Mouse (Mus musculus): Measurements from ENCODE around the gene Rit1. TPM values are rescaled to one million over a fixed set of nuclear protein-coding genes. Genes with fewer than 3 reads are reported as not detected.

Rit1 gene
- 49.5 and 51.0 TPM in 2 replicates for polyA plus RNA-seq (2015; fragmentation: Nextera tagmentation; extraction: Ambion mirVana)

DNA sequence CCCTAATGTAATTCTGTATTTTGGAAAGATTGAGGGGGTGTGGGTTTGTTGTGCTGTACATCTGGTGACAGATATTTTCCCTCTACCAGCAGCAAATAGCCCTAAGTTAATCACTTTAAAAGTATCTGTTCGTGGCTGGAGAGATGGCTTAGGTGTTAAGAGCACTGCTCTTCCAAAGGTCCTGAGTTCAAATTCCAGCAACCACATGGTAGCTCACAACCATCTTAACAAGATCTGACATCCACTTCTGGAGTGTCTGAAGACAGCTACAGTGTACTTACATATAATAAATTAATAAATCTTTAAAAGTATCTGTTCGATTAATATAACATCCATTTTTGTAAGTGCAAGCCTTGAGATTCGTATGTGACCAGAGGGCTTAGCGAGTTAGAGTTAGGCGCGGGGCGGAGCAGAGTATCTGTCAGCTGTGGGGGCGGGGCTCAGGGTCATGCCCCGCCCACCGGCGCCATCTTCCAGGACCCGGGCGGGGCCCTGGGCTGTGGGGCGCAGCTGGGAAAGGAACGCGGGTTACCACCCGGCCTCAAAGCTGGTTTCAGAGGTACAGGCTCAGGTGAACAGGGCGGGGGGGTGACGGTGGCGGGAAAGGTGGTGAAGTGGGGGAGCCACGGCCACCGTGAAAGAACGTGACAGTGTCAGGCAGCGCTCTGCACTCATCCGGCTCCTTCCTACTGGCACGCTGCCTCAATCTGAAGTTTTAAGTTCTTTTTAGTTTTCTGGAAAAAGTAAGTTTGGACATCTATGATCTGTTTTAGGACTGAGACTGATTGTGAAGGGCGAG, at the start of gene Rit1:
Rit1 (plus strand) TSS at position 440 of the 799 bp plus-strand sequence.

DNA sequence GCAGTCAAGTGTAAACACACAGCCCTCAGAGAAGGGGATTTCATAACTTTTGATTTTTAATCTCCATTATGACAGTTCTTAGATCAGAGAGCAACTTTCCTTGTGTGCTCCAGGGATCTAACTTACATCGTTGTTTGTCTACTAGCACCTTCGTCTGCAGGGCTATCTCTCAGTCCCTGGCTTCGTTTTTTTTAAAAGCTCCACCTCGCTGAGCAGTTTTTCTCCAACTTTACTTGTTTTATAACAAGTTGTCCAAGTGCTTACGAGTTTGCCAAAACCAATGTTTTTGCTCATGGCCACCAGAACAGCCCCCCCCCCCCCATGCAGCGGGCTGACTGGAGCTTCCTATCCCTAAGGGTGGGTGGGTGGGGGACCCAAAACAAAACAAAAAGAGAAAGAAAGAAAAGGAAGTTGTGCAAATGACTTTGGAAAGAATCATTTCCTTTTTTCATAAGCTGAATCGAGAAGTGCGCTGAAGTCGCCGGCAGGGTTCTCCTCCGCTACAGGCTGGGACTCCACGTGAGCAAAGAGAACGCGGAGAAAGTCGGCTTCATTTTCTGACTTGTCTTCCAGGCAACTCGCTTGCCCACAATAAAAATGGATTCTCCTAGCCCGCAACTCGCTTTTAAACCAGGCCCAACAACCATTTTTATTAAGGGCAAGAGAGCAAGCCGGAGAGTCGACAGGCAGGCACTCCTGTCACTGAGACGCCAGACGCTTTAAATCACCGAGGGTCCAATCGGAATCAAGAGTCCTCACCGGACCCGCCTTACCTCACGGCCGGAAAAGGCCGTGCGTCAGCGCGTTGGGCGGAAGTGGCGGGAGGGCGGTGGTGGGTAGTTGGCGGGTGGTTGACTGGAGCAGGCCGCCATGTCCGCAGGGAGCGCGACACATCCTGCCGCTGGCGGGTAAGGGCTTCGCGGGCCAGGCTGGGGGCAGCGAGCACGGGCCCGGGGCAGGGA, 31.4 kb upstream of the Rit1 start, which contains the start of gene Khdc4:
Khdc4 (plus strand) TSS at position 824 of the 962 bp plus-strand sequence.

DNA sequence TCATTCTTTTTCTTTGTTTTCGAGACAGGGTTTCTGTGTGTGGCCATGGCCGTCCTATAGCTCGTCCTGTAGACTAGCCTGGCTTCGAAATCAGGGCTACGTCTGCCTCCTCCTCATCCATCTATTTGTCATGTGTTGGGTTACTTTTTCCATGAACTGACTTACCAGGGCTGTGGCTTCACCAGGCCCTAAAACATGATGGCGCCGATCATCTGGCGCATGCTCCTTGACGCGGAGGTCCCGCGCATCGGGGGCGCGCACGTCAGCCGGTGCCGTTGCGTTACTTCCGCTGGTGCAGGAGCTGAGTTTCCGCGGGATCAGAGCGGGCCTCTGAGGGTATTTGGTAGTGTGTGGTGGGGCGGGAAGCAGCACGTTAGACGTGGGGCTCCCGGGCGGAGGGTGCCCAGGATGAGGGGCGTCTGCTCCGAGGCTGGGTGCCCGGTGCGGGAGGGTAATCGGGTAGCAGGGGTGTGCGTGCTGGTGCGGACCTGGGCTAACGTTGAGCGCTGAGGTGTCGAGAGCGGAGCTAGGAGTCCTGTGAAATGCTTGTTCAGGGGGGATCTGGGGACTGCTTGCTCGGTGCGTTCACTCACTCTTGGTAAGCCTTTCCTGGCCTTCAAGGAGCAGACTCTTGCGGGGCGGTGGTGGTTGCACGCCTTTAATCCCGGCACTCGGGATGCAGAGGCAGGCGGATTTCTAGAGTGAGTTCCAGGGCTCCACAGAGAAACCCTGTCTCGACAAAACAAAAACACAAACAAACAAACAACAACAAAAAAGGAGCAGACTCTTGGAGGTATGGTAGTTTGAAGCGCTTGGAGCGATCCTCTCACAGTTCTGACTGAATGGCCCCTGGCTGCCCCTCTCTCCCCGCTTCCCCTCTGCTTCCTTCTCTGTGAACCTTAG, 58.6 kb downstream of the Rit1 start, which contains the start of gene Syt11:
Syt11 (minus strand) TSS at position 226 of the 903 bp plus-strand sequence.

Other genes starting within 250 kb of the Rit1 start
- gene Lmna, start 206.9 kb upstream of the Rit1 start, polyA plus RNA-seq (2015; fragmentation: Nextera tagmentation; extraction: Ambion mirVana): 374 and 437 TPM in 2 replicates
- gene Mex3a, start 184.4 kb upstream of the Rit1 start, polyA plus RNA-seq (2015; fragmentation: Nextera tagmentation; extraction: Ambion mirVana): 2.9 TPM in 2 replicates
- 0.22 and 4.9 TPM in 2 replicates for gene Rab25, start 168.5 kb upstream of the Rit1 start, polyA plus RNA-seq (2015; fragmentation: Nextera tagmentation; extraction: Ambion mirVana)
- gene Lamtor2, start 163.8 kb upstream of the Rit1 start, polyA plus RNA-seq (2015; fragmentation: Nextera tagmentation; extraction: Ambion mirVana): 99.9 and 111 TPM in 2 replicates
- 23.9 and 24.8 TPM in 2 replicates for gene Ubqln4, start 163.1 kb upstream of the Rit1 start, polyA plus RNA-seq (2015; fragmentation: Nextera tagmentation; extraction: Ambion mirVana)
- 123 and 159 TPM in 2 replicates for gene Ssr2, start 141.0 kb upstream of the Rit1 start, polyA plus RNA-seq (2015; fragmentation: Nextera tagmentation; extraction: Ambion mirVana)
- 78.9 and 79.6 TPM in 2 replicates for gene Arhgef2, start 110.9 kb upstream of the Rit1 start, polyA plus RNA-seq (2015; fragmentation: Nextera tagmentation; extraction: Ambion mirVana)
- gene Rxfp4, start 63.7 kb upstream of the Rit1 start, polyA plus RNA-seq (2015; fragmentation: Nextera tagmentation; extraction: Ambion mirVana): not detected in 2 replicates
- gene Khdc4, start 31.0 kb upstream of the Rit1 start, polyA plus RNA-seq (2015; fragmentation: Nextera tagmentation; extraction: Ambion mirVana): 32.3 and 34.5 TPM in 2 replicates
- gene Syt11, start 58.3 kb downstream of the Rit1 start, polyA plus RNA-seq (2015; fragmentation: Nextera tagmentation; extraction: Ambion mirVana): 3.5 and 3.6 TPM in 2 replicates
- 2.8 and 2.9 TPM in 2 replicates for gene Gon4l, start 118.4 kb downstream of the Rit1 start, polyA plus RNA-seq (2015; fragmentation: Nextera tagmentation; extraction: Ambion mirVana)
- 36.3 and 39.4 TPM in 2 replicates for gene Msto1, start 197.2 kb downstream of the Rit1 start, polyA plus RNA-seq (2015; fragmentation: Nextera tagmentation; extraction: Ambion mirVana)
- 9.1 and 9.2 TPM in 2 replicates for gene Ash1l, start 233.8 kb downstream of the Rit1 start, polyA plus RNA-seq (2015; fragmentation: Nextera tagmentation; extraction: Ambion mirVana)
- gene Dap3, start 234.3 kb downstream of the Rit1 start, polyA plus RNA-seq (2015; fragmentation: Nextera tagmentation; extraction: Ambion mirVana): 80.8 and 94.1 TPM in 2 replicates

Data from skeletal muscle tissue, postnatal 0 days (tissue).